Mouse (Mus musculus): ENCODE data around the gene Stk16.

DNA sequence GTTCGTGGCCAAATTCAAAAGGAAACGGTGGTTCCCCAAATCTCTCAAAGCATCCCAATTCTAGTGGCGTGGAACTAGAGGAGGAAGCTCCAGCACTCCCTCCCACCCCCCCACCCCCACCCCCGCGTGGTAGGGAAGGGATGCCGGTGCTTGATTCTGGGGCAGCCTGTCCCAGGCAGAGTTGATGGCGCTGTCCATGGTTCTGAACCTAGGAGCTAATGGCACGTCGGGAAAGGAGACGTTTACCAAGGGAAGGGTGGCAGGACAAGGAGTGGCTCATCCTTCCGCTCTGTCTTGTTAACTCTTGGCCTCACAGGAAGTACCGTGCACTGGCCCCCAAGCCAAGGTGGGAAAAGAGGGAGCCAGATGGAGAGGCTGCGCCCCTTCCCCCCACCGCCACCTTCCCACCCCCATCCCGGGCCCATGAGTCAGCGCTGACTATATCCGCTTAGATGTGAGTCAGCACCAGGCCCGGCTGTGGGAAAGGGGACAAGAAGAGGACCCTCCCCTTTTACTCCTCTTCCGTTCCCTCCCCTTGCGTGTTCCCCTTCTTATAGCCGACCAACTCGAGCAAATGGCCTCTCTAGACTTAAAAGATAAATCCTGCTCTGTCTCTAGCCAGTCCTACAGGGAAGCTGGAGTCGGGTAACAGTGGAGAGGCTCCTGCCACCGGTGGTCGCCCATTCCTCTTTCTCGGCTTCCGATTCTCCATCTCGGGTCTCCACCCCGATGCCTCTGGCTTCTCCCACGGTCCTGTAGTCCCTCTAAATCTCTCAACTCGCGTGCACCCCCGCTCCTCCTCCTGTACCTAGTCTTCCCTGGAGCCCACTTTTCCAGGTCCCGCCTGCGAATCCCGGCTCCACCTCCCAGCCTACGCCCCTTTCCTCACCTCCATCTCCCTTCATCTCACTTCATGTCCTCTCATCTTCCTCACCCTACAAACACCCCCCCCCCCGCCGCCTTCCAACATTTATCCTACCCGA, 52.6 kb downstream of the Stk16 start:
- no peak for TF ChIP-seq CTCF (IDR thresholded peaks at IDR 0.05)
- no peak for TF ChIP-seq EP300 (IDR thresholded peaks at IDR 0.05)

Measured in lung, postnatal 0 days (tissue).